Mouse (Mus musculus): Measurements from ENCODE around the gene Scamp2. TPM values are rescaled to one million over a fixed set of nuclear protein-coding genes. Genes with fewer than 3 reads are reported as not detected.

Gene Scamp2
- polyA plus RNA-seq, 1 experiment, result 46.4 TPM

GRCm38 (mm10) chr9:57541312-57541711 lies 19.4 kb upstream of the Scamp2 start:
- H3K4me1 ChIP-seq (ENCODE audit: control insufficient read depth, insufficient read depth, low read length), result peaks cover 2% of the 10 kb centered on the region
- TF ChIP-seq POLR2A (IDR thresholded peaks at IDR 0.05; ENCODE audit: borderline replicate concordance, control insufficient read depth, low read depth, low read length), result no peak
- TF ChIP-seq CTCF (IDR thresholded peaks at IDR 0.05; ENCODE audit: control insufficient read depth, insufficient read depth, low read length), result no peak
- 3% methylated on average over 1 of the region's 1 CpGs for WGBS
- no peak overlapping the region for H3K27ac ChIP-seq (ENCODE audit: control insufficient read depth, insufficient read depth, low read depth, low read length, poor library complexity)
- H3K4me3 ChIP-seq (replicated peaks; ENCODE audit: control insufficient read depth, low read depth, low read length), result no peak overlapping the region

GRCm38 (mm10) chr9:57543951-57544350 lies 16.8 kb upstream of the Scamp2 start:
- TF ChIP-seq POLR2A (IDR thresholded peaks at IDR 0.05; ENCODE audit: borderline replicate concordance, control insufficient read depth, low read depth, low read length) (no peak), CTCF (IDR thresholded peaks at IDR 0.05; ENCODE audit: control insufficient read depth, insufficient read depth, low read length) (no peak)
- H3K27ac ChIP-seq (ENCODE audit: control insufficient read depth, insufficient read depth, low read depth, low read length, poor library complexity), result no peak overlapping the region
- no peak overlapping the region for H3K4me3 ChIP-seq (replicated peaks; ENCODE audit: control insufficient read depth, low read depth, low read length)
- WGBS, result 77% methylated on average over 3 of the region's 3 CpGs
- peaks cover 2% of the 10 kb centered on the region for H3K4me1 ChIP-seq (ENCODE audit: control insufficient read depth, insufficient read depth, low read length)

DNA sequence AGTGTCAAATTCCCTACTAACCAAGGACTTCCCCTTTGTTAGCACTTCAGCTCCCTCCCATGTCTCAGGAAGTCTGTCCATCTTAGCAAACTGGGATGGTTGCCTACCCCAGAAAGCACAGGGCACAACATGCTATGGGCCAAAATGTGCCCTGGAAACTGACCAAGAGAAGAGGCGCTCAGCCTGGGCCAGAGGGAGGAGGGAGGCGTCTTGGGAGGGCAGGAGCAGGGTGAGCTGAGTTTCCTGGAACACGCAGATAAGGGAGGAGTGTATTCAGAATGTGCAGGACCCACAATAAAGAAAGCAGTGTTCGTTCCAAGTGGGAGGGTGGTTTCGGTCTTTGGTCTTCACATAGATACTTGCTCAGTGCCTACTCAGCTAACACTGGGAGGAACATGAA lies 13.5 kb upstream of the Scamp2 start:
- H3K27ac ChIP-seq (ENCODE audit: control insufficient read depth, insufficient read depth, low read depth, low read length, poor library complexity), result no peak overlapping the region
- no peak overlapping the region for H3K4me3 ChIP-seq (replicated peaks; ENCODE audit: control insufficient read depth, low read depth, low read length)
- 70% methylated on average over 5 of the region's 5 CpGs for WGBS
- TF ChIP-seq POLR2A (IDR thresholded peaks at IDR 0.05; ENCODE audit: borderline replicate concordance, control insufficient read depth, low read depth, low read length), result no peak
- H3K4me1 ChIP-seq (ENCODE audit: control insufficient read depth, insufficient read depth, low read length), result peaks cover 3% of the 10 kb centered on the region; the same call in 1 of the 2 replicates

- WGBS, result 80% methylated on average over 11 of the region's 11 CpGs
- no peak for TF ChIP-seq POLR2A (IDR thresholded peaks at IDR 0.05; ENCODE audit: borderline replicate concordance, control insufficient read depth, low read depth, low read length)
- no peak for TF ChIP-seq CTCF (IDR thresholded peaks at IDR 0.05; ENCODE audit: control insufficient read depth, insufficient read depth, low read length)
- H3K4me1 ChIP-seq (ENCODE audit: control insufficient read depth, insufficient read depth, low read length), result peaks cover 3% of the 10 kb centered on the region; the same call in 1 of the 2 replicates
- H3K4me3 ChIP-seq (replicated peaks; ENCODE audit: control insufficient read depth, low read depth, low read length), result no peak overlapping the region
- no peak overlapping the region; the same call in 1 of the 2 replicates for H3K27ac ChIP-seq (ENCODE audit: control insufficient read depth, insufficient read depth, low read depth, low read length, poor library complexity)
Measured at GRCm38 (mm10) chr9:57547869-57548268, 12.9 kb upstream of the Scamp2 start.

- H3K27ac ChIP-seq (ENCODE audit: control insufficient read depth, insufficient read depth, low read depth, low read length, poor library complexity), result no peak overlapping the region
- no peak overlapping the region for H3K4me3 ChIP-seq (replicated peaks; ENCODE audit: control insufficient read depth, low read depth, low read length)
- no peak for TF ChIP-seq POLR2A (IDR thresholded peaks at IDR 0.05; ENCODE audit: borderline replicate concordance, control insufficient read depth, low read depth, low read length)
- TF ChIP-seq CTCF (IDR thresholded peaks at IDR 0.05; ENCODE audit: control insufficient read depth, insufficient read depth, low read length), result no peak
- 93% methylated on average over 4 of the region's 4 CpGs for WGBS
- peaks cover 3% of the 10 kb centered on the region; the same call in 1 of the 2 replicates for H3K4me1 ChIP-seq (ENCODE audit: control insufficient read depth, insufficient read depth, low read length)
Measured at GRCm38 (mm10) chr9:57549186-57549585, 11.6 kb upstream of the Scamp2 start.

DNA sequence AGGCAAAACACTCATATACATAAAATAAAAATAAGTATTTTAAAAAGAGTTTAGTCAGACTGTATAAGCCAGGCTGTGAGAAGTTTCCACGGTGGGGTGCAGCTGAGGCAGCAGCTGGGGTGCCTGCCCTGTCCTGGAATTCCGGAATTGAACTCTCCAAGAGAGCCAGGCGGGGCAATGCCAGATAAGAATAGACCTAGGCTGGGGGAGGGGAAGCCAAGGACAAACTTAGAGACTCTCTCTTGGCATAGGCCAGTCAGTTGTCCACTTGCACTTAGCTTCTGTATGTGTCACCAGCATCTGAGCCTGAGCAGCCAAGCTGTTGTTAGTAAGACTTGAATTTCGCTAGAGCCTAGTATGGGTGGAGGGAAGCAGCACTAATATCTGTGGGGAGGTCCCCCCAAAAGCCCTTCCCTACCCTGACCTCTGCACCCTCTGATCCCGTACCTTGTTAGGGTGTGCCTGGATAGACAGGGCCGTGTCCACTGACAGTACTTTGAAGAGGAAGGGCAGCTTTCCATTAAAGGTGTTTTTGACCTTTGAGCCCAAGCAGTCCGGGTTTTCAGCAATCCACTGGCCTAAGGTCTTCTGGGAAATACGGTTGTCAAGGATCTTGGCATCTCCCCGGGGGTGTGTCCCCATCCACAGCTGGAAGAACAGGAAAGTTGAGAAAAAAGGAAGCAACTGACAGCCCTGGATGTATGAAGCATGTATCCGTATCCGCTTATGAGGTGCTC lies 10.4 kb upstream of the Scamp2 start:
- TF ChIP-seq CTCF (IDR thresholded peaks at IDR 0.05; ENCODE audit: control insufficient read depth, insufficient read depth, low read length), result no peak
- WGBS, result 85% methylated on average over 11 of the region's 11 CpGs
- Histone ChIP-seq H3K4me1 (ENCODE audit: control insufficient read depth, insufficient read depth, low read length) (peaks cover 3% of the 10 kb centered on the region; the same call in 1 of the 2 replicates), H3K4me3 (replicated peaks; ENCODE audit: control insufficient read depth, low read depth, low read length) (no peak overlapping the region), H3K27ac (ENCODE audit: control insufficient read depth, insufficient read depth, low read depth, low read length, poor library complexity) (no peak overlapping the region)

DNA sequence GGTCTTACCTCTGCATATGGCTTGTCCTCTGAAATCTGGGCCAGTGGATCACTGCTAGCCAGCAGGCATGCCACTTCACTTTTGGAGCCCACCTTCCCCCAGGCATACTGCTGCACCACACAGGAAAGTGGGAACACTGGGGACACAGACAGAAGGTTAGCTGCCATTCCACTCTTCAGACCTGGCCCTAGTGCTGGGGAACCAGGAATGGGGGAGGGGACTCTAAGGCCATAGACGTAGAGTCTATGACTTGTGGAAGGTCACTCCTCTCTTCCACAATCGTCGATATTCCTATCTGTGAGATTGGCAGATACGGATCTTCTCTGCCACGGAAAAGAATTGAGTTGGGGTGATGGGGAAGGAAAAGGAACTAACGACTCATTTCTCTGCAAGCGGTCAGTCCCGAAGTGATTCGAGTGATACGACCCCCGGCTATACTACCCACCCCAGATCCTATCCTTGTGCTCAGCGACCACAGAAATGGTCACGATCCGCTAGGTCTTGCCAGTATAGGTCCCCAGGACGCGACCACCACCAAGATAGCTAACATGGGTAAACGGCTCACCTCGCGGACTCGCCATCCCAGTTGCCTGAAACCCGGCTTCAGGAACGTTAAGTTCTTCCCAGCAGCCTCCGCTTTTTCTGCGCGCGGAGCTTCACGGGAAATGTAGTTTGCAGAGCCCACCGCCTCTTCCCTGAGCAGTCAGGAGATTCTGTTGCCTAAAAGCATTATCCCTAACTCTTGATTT lies 8.4 kb upstream of the Scamp2 start, which contains the start of gene Mpi:
TSS of gene Mpi (minus strand) at position 625 of the 749 bp plus-strand sequence.
- Histone ChIP-seq H3K27ac (ENCODE audit: control insufficient read depth, insufficient read depth, low read depth, low read length, poor library complexity) (no peak within 1 kb of the TSS), H3K4me1 (ENCODE audit: control insufficient read depth, insufficient read depth, low read length) (peaks cover 3% of the 10 kb centered on the region; the same call in 1 of the 2 replicates), H3K4me3 (replicated peaks; ENCODE audit: control insufficient read depth, low read depth, low read length) (peak within 1 kb of the TSS; percentile 84)
- no peak for TF ChIP-seq CTCF (IDR thresholded peaks at IDR 0.05; ENCODE audit: control insufficient read depth, insufficient read depth, low read length)
- under 1% methylated on average over 28 of the region's 28 CpGs for WGBS

DNA sequence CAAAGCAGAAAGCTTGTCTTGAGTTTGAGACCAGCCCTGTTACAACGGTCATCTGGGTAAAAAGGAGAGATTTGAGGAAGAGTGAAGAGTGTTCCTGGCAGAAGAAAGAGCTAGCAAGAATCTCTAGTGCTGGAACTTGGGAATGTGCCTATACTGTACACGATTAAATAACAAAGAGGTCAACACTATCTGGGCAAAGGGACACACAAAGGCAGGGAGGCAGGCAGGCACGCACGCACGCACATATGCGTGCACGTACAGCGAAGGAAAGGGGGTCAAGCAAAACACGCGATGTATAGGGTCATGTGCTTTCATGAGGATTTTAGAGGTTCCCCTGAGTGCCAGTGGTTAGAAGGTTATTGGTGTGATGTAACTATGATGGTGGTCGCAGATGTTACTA lies 7.6 kb upstream of the Scamp2 start:
- H3K4me1 ChIP-seq (ENCODE audit: control insufficient read depth, insufficient read depth, low read length), result peaks cover 3% of the 10 kb centered on the region; the same call in 1 of the 2 replicates
- TF ChIP-seq POLR2A (IDR thresholded peaks at IDR 0.05; ENCODE audit: borderline replicate concordance, control insufficient read depth, low read depth, low read length), result no peak
- no peak for TF ChIP-seq CTCF (IDR thresholded peaks at IDR 0.05; ENCODE audit: control insufficient read depth, insufficient read depth, low read length)
- WGBS, result 77% methylated on average over 11 of the region's 11 CpGs

More for the DNA sequence above, 7.6 kb upstream of the Scamp2 start:
- no peak overlapping the region for H3K4me3 ChIP-seq (replicated peaks; ENCODE audit: control insufficient read depth, low read depth, low read length)
- no peak overlapping the region for H3K27ac ChIP-seq (ENCODE audit: control insufficient read depth, insufficient read depth, low read depth, low read length, poor library complexity)
